Mouse (Mus musculus) cortical plate, adult 2 months (tissue): ENCODE data around the gene Cd46. TPM values are rescaled to one million over a fixed set of nuclear protein-coding genes. Genes with fewer than 3 reads are reported as not detected.
A peak's percentile ranks its signal among the peaks of the same experiment; 100 is the strongest.

Source experiments
- H3K27ac ChIP-seq: fragments of 200-500 bp; 2 replicates; pipeline ENCODE4 v1.5.1; 2012; ENCODE audit warnings: low read length, control low read depth, inconsistent platforms; ENCODE audit not compliant: insufficient read depth
- H3K4me1 ChIP-seq: fragments of 200-500 bp; 2 replicates; pipeline ENCODE4 v1.6.1; 2011; ENCODE audit warnings: low read length; ENCODE audit not compliant: control insufficient read depth, insufficient read depth
- H3K4me3 ChIP-seq: fragments of 200-500 bp; 2 replicates; pipeline ENCODE4 v1.5.1; 2011; ENCODE audit warnings: mild to moderate bottlenecking, low read length, control low read depth; ENCODE audit not compliant: insufficient read depth
- CTCF ChIP-seq: fragments of 200-500 bp; IDR thresholded peaks from 2 replicates; pipeline ENCODE4 v1.5.1; 2011; ENCODE audit warnings: mild to moderate bottlenecking, control low read depth, low read length; ENCODE audit not compliant: insufficient read depth; ENCODE audit errors: extremely low read depth
- POLR2A ChIP-seq: fragments of 200-500 bp; IDR thresholded peaks from 2 replicates; pipeline ENCODE4 v1.6.1; 2011; ENCODE audit warnings: mild to moderate bottlenecking, low read length, control low read depth; ENCODE audit not compliant: insufficient read depth; ENCODE audit errors: extremely low read depth
- polyA plus RNA-seq: library from polyadenylated mRNA; depleted of rRNA; stranded (reverse); fragments of >200 nt; gene quantifications from 2 replicates; pipeline ENCODE4 v1.2.3, GENCODE M21; 2012

Cd46 gene
- polyA plus RNA-seq, 1 experiment: 8.0 TPM

- Histone ChIP-seq H3K4me3 (peak overlapping the region; percentile 22; the same call in 1 of the 2 replicates), H3K27ac (no peak overlapping the region), H3K4me1 (peaks cover 11% of the 10 kb centered on the region; the same call in 1 of the 2 replicates)
- no peak for TF ChIP-seq CTCF
Observed at GRCm38 (mm10) chr1:195021831-195022230, 70.2 kb downstream of the Cd46 start.

- H3K4me1 ChIP-seq: peaks cover 13% of the 10 kb centered on the region; the same call in 1 of the 2 replicates
- H3K4me3 ChIP-seq: peak overlapping the region; percentile 78
- H3K27ac ChIP-seq: peak overlapping the region; percentile 1
- peak; percentile 26; the same call in 1 of the 2 replicates for TF ChIP-seq POLR2A
- no peak for TF ChIP-seq CTCF
Observed at GRCm38 (mm10) chr1:195019062-195019600, 72.9 kb downstream of the Cd46 start.

GRCm38 (mm10) chr1:195018089-195018999, 73.7 kb downstream of the Cd46 start:
- TF ChIP-seq POLR2A (peak; percentile 46; the same call in 1 of the 2 replicates), CTCF (no peak)
- Histone ChIP-seq H3K4me3 (peak overlapping the region; percentile 78), H3K4me1 (peaks cover 9% of the 10 kb centered on the region; the same call in 1 of the 2 replicates), H3K27ac (peak overlapping the region; percentile 91)

GRCm38 (mm10) chr1:195017626-195018025, 74.4 kb downstream of the Cd46 start:
- peak overlapping the region; percentile 78 for H3K4me3 ChIP-seq
- TF ChIP-seq CTCF: no peak
- peak; percentile 43; the same call in 1 of the 2 replicates for TF ChIP-seq POLR2A

GRCm38 (mm10) chr1:195016811-195017501, 75.1 kb downstream of the Cd46 start:
- Histone ChIP-seq H3K4me3 (peak overlapping the region; percentile 78), H3K27ac (peak overlapping the region; percentile 91), H3K4me1 (peaks cover 5% of the 10 kb centered on the region)
- peak; percentile 57; the same call in 1 of the 2 replicates for TF ChIP-seq POLR2A
- TF ChIP-seq CTCF: peak; percentile 54

More at GRCm38 (mm10) chr1:195017626-195018025, 74.4 kb downstream of the Cd46 start:
- peak overlapping the region; percentile 91 for H3K27ac ChIP-seq
- peaks cover 7% of the 10 kb centered on the region for H3K4me1 ChIP-seq

- Histone ChIP-seq H3K27ac (no peak overlapping the region), H3K4me3 (no peak overlapping the region), H3K4me1 (peaks cover 3% of the 10 kb centered on the region)
- no peak for TF ChIP-seq POLR2A
- no peak for TF ChIP-seq CTCF
Observed at GRCm38 (mm10) chr1:195015281-195015680, 76.8 kb downstream of the Cd46 start.

- Histone ChIP-seq H3K4me1 (peaks cover 3% of the 10 kb centered on the region), H3K27ac (no peak overlapping the region; the same call in 1 of the 2 replicates)
- no peak for TF ChIP-seq CTCF
- no peak for TF ChIP-seq POLR2A
Observed at GRCm38 (mm10) chr1:195014201-195014885, 77.7 kb downstream of the Cd46 start.

GRCm38 (mm10) chr1:195012531-195012930, 79.5 kb downstream of the Cd46 start:
- H3K4me1 ChIP-seq: peaks cover 3% of the 10 kb centered on the region
- no peak overlapping the region for H3K27ac ChIP-seq
- no peak overlapping the region for H3K4me3 ChIP-seq
- TF ChIP-seq CTCF (no peak), POLR2A (no peak)

More at GRCm38 (mm10) chr1:195014201-195014885, 77.7 kb downstream of the Cd46 start:
- H3K4me3 ChIP-seq: no peak overlapping the region

GRCm38 (mm10) chr1:195006267-195006666, 85.8 kb downstream of the Cd46 start:
- peaks cover 19% of the 10 kb centered on the region for H3K4me1 ChIP-seq
- no peak overlapping the region for H3K4me3 ChIP-seq
- TF ChIP-seq POLR2A (no peak), CTCF (no peak)
- no peak overlapping the region; the same call in 1 of the 2 replicates for H3K27ac ChIP-seq

GRCm38 (mm10) chr1:195004194-195004593, 87.9 kb downstream of the Cd46 start:
- no peak overlapping the region for H3K27ac ChIP-seq
- H3K4me1 ChIP-seq: peaks cover 19% of the 10 kb centered on the region
- no peak overlapping the region for H3K4me3 ChIP-seq
- TF ChIP-seq CTCF: no peak
- no peak for TF ChIP-seq POLR2A
